Mouse (Mus musculus) heart, adult 18-20 months (tissue): Measurements from ENCODE around the gene Cyp24a1. TPM values are rescaled to one million over a fixed set of nuclear protein-coding genes. Genes with fewer than 3 reads are reported as not detected.

Experiments
- DNase-seq, 2 experiments: peaks; one replicate each; pipeline ENCODE4 v3.0.0; 2021 to 2022; ENCODE audit warnings: mixed read lengths in 1 of 2
- long read RNA-seq, 2 experiments: library from polyadenylated mRNA; stranded (forward); transcript quantifications; one replicate each; pipeline ENCODE4 v2.0.0; 2021
- total RNA-seq, 2 experiments: library from RNA; stranded (reverse); gene quantifications; 2 replicates each; pipeline ENCODE4 v1.2.3; 2021

Cyp24a1 gene
- total RNA-seq: not detected
- long read RNA-seq, experiment 1: 0 reads
- long read RNA-seq, experiment 2: 0 reads

GRCm38 (mm10) chr2:170497091-170497566, at the start of gene Cyp24a1:
Gene Cyp24a1, minus strand, starts transcription at chr2:170497145.
- peak; percentile 62 to 65 for DNase-seq

GRCm38 (mm10) chr2:170545745-170546144, 48.8 kb upstream of the Cyp24a1 start:
- DNase-seq: no peak

DNA sequence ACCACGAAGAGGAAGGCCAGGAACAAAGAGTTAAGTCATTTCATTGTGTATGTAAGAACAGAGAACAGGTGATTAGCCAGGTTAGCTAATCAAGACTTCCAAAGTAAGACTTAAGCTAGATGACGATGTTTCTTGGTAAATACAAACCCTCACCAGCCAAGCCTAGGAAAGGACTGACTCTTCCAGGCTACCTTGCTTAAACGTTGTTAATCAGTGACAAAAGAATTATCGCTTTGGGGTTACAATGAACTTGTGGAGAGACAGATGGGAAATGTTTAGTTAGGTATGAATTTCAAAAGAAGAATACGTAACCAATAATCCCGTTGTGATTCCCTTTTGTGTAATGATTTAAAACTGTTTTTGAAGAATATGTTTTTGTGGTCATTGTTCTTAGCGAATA, 48.0 kb upstream of the Cyp24a1 start:
- DNase-seq: no peak

- no peak for DNase-seq
Observed at GRCm38 (mm10) chr2:170544159-170544558, 47.2 kb upstream of the Cyp24a1 start.

- no peak for DNase-seq
Observed at GRCm38 (mm10) chr2:170543625-170544024, 46.7 kb upstream of the Cyp24a1 start.

DNA sequence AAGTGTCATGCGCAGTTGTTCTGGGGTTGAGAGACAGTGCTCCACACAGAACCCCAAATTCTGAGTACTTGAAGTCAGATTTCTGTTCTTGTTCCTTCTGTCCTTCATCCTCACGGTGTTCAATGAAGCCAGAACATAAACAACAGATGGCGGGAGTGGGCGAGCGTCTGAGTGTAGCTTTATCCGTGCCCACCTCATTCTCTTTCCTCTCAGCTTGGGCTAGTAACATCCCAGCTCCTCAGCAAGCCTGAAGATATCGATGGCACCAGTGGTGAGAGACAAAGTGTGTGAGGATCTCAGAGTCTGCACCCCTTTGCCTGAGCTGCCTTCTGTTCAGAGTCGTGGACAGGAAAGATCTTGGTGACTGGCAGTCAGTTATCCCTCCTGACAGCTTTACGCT, 42.3 kb upstream of the Cyp24a1 start:
- no peak for DNase-seq

DNA sequence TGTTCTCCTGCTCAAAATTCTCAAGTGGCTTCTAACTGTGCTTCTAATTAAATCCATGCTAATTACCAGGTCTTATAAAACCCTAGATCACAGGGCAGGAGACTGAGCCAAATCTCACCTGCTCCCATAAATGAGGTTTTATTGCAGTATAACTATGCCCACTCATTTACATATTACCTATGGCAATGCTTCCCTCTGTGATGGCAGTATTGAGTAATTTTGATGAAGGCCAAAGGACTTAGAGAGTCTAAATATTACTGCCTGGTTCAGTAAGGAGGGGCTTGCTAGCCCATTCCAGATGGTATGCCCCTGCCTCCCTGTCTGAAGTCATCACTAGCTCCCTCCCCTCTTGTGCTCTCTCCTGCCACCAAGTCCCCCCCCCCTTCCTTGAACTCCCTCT, 38.9 kb upstream of the Cyp24a1 start:
- DNase-seq: no peak

GRCm38 (mm10) chr2:170534803-170535174, 37.8 kb upstream of the Cyp24a1 start:
- no peak for DNase-seq

- no peak for DNase-seq
Observed at GRCm38 (mm10) chr2:170534116-170534802, 37.3 kb upstream of the Cyp24a1 start.

- no peak for DNase-seq
Observed at GRCm38 (mm10) chr2:170530256-170530655, 33.3 kb upstream of the Cyp24a1 start.

DNA sequence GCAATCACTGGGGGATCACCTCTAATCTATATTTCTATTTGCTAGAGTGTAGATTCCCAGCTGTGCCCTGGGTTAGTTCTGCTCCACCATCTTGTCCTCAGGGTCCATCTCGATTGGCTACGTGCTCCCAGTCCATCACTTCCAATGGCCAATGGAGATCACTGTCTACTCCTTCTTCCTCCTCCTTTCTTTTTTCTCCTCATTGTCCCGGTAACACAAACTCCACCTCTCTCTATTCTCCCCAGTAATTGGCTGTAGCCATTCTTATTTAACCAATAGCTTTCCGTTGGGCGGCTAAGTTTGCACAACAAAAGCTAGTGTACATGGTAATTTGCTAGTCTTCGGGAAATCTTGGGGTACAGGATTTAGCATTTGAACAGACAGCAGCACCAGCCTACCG, 32.8 kb upstream of the Cyp24a1 start:
- DNase-seq: no peak

- no peak for DNase-seq
Observed at GRCm38 (mm10) chr2:170528061-170528460, 31.1 kb upstream of the Cyp24a1 start.

DNA sequence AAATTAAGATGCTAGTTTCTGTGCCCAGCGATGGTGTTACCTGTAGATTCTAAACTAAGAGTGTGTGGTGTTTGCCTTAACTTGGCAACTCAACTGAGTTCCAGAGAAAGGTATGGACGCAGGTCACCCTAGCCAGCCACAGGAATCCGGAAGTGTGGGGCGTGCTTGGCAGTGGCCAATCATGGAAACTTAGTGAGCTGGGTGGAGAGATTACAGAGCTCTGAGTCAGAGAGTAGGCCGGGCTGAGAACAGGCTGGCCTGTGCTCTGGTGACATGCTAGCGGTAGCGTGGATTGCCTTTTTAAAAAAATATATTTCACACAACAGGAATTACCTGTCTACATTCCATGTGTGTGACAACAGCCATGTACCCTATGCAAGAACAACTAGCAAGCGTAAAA, 29.6 kb upstream of the Cyp24a1 start:
- DNase-seq: no peak

DNA sequence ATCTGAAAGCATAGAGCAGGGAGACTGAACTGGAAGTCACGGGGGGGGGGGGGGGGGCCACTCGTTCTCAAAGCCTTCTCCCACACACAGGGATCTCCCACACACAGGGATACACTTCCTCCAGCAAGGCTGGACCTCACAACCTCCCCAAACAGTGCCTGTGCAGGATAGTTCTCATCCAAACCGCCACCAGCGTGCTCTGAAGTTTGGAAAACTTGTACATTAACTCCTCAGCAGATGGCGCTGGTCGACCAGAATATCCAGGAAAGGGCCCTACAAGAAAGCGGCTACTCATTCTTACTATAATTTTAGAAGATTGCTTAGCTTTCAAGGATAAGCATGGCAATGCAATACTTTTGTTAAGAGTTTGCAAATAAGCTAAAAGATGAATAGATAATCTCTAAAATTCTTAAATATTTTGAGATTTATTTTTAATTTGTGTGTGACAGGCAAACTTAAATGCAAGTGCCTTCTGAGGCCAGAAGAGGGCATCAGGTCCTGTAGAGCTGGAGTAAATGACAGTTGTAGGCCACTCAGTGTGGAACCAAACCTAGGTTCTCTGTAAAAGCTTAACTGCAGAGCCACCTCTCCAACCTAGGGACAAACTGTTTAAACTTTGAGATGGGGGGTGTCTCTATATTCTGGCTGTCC, 23.5 kb upstream of the Cyp24a1 start:
- peak; percentile 39 to 74 for DNase-seq

DNA sequence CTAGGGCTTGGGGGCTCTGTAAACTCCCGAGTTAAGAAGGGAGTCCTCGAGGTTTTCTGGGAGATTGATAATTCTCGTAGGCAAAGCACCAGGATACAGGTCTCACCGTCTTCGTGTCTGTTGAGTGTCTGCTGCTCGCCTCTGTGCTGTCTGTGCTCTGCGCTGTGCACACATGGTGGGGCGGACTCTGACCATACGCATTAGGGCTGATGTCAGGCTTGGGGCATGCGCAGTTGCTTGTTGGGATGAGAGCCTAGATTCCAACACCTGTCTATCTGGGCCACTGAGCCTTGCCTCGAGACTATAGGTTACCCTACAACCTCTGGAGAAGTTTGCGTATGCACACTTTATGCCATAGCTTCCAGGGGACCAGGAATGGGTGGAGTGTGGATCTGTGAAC, 16.8 kb upstream of the Cyp24a1 start:
- DNase-seq: no peak

- DNase-seq: peak; percentile 90 to 95
Observed at GRCm38 (mm10) chr2:170511073-170511891, 14.3 kb upstream of the Cyp24a1 start.

DNA sequence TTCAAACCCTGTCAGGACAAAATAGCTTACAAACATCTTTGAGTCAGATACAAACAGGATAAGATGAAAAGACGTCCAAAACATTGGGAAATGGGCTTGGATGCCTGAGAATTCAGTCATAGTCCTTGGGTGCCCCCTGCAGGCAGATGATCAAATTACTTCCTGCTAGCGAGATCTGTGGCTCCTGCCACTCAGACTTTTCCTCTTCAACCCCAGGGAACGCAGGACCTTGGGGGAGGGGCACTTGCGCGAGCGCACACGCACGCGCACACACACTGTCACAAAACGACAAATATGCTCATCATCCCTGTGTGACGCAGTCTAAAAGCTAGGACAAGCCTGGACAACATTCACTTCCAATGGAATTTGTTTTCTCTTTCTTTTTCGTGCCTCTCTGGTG, 11.9 kb upstream of the Cyp24a1 start:
- peak; percentile 90 to 99 for DNase-seq

DNA sequence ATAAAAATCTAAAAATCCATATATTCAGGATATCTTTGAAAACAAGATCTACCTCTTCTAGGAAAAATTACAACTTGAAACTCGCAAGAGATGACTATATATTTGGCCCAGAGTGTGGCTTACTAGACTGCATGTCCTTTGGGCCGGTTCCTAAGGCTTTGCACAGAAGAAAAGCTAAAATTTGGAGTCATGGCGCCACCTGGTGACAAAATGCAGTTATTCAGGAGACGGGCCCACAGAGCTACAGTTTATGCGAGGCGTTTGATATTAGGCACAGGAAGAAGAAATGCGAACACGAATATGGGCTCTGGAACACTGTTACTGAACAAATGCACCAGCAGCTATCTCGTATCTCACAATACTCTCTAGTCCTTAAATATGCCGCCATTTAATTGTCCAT, 10.8 kb upstream of the Cyp24a1 start:
- peak; percentile 79 to 90 for DNase-seq

DNA sequence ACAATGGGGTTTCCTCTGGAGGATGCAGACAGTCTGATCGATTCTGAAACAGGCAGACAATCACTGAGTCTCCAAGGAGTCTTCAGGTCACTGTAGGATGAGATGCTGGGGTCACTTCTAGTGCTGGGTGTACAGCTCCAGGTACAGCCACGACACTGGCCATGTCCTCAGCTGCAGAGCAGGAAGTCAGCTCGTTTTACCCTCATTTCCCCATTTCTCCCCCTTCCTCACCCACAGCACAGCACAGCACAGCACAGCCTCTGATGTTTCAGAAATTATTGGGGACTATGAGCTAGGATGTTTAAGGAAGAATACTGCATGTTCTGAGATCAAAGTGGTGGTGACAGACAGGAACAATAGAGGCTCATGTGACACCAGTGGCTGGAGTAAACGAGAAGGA, 7.0 kb upstream of the Cyp24a1 start:
- DNase-seq: no peak

GRCm38 (mm10) chr2:170503343-170503742, 6.4 kb upstream of the Cyp24a1 start:
- DNase-seq: no peak

DNA sequence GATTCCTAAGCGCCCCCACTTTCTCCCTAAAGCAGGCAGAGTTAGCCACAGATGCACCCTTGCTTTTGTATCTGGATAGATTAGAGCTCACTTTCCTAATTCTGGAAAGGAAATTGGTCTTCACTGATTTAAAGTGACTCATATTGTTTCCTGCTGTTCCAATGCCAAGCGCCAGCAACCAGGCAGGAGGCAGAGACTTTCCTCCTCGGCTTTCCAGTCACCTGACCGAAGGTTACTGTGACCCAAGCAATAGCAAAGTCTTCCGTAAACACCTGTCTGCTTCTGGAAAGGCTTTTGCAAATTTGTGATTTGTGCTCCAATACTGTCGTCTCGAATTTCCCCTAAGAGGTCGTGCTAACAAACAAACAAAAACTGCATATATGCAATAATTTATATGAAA, 1.1 kb upstream of the Cyp24a1 start:
- no peak for DNase-seq

DNA sequence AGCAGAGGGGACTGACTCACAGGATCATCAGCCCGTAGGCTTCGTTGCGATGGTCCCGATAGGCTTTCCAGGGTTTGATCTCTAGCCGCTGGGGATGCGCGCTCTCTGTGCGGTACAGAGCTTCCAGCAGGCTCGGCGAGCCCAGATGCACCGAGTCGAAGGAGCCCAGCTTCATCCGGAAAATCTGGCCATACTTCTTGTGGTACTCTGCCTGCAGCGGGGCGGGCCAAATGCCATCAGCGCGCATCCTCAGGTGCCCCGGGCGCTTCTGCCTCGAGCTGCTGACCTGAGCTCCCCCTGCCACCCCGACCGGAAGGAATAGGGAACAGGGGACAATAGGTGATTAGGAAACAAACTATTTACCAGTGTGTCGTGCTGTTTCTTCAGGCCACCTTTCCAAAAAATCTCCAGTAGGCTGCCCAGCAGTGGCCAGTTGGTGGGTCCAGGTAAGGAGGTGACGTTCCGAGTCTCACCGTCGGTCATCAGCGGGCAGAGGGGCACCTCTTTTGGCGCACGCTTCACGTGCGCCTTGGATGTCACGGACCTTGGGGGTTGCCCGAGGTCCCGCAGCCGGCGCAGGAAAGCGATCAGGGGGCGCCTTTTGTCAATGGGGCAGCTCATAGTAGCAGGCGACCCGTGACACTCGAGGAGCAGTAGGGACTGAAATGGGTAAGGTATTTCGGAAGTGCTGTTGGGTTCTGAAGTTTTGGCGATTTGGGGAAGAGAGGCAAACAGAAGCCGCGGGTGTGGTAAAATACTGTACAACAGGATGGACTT, 603 bp downstream of the Cyp24a1 start, which contains the start of gene Pfdn4:
Gene Pfdn4 (plus strand): TSS at position 275 of the 777 bp plus-strand sequence.
- peak in 1 of 2 experiments; percentile 26 for DNase-seq
